Mouse (Mus musculus): ENCODE measurements around the gene Litaf.
"Not testable (repeated sequence)": the region's sequence is repeated elsewhere in the genome, so short reads cannot be mapped to it uniquely, and the experiment has no call there.

Litaf gene

DNA sequence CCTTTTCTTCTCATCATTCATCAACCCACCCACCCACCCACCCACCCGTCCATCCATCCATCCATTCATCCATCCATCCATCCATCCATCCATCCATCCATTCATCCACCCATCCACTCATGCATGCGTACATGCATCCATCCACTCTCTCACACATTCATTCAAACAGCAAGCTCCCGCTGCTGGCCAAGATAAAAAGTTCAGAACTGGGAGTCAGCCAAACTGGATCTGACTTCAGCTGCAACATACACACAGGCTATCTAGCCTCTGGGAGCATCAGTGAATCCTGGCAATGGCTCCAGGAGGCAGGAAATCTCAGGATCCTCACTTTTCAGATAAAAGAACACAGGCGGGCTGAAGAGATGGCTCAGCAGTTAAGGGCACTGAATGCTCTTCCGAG is 42.3 kb downstream of the Litaf start:
- DNase-seq (ENCODE audit: low read depth, low spot score): no peak

DNA sequence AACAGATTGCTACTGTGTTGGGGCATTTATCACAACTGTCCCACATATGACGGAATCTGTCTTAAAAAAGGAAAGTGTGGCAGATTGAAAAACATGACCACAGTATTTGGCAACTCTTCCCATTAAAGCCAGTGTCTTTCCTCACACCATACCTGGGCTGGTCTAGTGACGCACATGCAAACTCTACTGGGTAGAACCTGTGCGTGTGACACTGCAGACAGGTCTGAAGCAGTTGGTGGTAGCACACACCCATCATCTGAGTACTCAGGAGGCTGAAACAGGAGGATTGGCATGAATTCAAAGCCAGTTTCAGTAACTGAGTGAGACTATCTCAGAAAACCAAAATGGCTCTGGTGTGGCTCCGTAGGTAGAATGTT is 43.9 kb downstream of the Litaf start:
- no peak for DNase-seq (ENCODE audit: low read depth, low spot score)

DNA sequence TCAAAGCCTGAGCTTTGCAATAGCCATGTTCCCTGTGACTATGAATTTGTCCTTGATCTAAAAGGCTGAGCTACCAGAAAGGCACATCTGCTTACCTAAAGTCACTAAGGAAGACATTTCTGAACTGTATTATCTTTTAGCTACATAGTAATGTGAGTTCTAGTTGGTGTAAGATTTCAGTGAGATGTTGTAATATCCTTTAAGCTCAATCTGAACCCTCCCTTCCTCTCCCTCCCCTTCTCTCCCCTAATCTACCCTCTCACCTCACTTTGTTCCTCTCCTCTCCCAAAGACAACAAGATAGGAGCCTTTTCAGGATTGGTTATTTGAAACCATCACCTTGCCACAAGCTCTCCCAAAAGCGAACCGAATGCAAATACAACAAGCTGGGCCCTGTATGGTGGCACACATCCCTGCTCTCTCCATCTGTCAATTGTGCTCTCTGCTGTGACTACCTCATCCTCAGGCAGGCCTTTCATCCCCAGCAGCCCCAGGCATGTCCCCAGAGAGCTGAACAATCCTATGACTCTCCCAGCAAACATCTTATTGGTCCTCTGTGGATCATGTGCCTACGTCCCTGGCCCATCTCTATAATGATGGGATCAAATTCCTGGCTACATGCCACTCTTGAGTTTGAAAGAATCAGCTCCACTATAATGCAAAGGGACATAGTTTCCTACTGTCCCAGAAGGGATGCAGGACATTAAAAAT is 44.4 kb downstream of the Litaf start:
- no peak for DNase-seq (ENCODE audit: low read depth, low spot score)

DNA sequence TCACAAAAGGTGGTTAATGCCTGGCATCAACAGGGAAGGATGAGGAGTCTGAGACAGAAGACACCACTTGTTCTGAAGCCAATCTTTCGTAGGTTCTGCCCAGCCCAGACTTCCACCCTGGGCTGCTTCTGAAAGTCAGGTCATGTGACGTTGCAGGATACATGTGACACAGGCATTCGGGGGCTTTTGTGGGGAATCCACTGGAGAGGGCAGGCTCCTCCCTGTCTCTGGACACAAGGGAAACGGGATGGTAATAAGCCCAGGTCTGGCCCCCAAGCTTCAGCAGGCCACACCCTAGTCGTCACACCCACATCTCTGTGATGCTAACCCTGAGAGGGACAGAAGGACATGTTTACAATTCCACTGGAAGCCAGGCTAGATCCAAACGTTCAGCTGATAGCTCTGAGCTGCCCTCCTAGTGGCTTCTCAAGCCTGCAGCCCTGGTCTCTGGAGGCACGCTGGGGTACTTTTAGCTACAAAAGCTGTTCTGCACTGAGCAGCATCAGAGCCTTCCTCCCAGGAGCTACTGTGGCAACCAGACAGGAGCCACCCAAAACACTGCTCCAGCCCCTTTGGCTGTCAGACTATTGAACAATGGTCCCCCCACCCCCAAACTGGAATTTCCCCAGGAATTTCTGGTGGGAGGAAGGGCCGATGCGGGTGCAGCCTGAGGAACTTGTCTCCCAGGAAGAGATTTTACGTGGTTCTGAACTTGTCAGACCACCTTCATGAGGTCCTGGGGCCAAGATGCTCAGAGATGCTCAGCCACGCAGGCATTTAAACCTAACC is 48.0 kb downstream of the Litaf start:
- DNase-seq (ENCODE audit: low read depth, low spot score): no peak

DNA sequence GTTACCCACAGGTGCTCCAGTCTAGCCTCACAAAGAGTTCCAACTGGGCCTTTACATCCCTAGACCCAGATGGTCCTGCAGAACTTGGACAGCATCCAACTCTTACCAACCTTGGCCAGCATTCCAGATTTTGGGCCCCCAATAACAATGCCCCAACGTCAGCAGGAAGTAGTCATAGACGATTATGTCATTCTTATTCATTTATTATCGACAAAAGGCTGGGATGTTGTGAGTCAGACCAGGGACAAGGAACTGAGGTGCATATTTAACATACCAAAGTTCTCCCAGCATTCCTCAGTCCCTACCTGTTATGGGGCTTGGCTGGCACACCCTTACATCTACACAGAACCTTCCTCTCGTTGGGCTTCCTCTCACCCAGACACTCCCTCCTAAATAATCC is 49.6 kb downstream of the Litaf start:
- no peak for DNase-seq (ENCODE audit: low read depth, low spot score)

DNA sequence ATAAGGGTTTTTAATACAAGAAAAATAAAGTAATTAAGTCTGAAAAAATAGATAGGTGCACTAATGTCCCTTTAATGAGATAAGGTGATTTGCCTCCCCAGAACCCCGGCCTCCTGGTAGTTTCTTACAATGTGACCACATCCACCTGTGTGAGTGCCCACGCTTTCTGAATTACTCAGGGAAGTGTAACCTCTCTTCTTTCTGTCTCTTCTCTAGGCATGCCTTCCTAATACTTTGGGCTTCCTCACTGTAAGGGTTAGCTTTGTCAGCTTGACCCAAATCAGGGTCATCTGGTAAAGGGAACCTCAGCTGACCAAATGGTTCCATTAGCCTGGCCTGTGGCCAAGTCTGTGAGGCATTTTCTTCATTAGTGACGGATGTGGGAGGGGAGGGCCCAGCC is 51.5 kb downstream of the Litaf start:
- DNase-seq (ENCODE audit: low read depth, low spot score): no peak

DNA sequence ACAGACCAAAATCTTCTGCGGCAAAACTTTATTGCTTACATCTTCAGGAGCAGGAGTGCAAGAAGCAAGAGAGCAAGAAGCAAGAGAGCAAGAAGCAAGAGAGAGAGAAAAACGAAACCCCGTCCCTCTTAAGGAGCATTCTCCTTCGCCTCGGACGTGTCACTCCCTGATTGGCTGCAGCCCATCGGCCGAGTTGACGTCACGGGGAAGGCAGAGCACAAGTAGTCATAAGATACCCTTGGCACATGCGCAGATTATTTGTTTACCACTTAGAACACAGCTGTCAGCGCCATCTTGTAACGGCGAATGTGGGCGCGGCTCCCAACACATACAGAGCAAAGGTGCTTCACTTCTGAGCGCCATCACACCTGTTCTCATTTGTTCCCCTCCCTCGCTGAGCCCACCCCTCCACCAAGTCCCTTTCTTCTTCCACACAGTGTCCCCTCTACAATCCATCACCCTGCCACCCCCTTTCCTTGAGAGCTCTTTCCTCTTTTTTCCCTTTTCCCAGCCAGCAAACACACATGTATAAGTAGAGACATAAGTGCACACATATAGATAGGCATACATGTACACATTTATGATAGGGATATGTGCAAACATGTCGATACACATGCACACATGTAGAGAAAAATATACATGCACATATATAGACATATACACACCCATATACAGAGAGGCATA is 52.4 kb downstream of the Litaf start:
- not testable (repeated sequence) for DNase-seq (ENCODE audit: low read depth, low spot score)

DNA sequence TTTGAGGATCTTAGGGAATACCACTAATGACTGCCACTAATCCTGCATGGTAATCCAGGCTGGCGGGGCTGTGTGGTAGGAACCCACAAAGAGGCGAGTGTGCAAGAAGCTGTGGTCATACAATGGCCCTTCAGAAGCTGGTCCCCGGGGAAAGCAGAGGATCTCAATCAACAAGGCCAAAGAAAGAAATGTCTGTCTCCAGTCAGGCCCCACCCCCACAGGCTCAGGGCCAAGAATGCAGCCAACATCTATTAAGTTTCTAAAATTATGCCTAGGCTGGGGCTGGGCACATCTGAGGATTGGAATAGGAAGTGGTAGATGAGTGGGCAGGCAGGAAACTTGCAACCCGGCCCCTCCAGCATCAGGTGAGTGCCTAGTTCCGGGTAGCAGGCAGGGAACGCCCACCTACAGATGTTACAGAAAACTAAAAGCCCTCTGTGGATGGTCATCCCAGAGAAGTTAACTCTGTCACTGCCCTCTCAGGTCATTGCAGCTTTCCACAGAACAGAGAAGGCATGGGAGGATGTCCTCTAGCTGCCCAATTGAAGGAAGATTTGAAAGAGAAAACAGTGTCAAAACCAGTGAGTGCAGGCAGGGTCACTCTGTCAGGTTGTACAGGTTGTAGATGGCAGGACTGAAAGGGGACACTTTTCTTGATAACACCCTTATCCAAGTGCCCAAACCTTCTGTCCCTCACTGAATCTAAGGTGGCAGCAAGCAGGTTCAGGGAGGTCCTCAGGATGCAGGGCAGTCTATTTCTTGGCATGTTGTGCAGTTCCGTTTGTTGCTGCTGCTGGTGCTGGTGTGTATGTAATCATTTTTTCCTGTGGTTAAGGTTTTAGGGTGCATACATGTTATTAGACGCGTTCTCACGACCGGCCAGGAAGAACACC is 53.1 kb downstream of the Litaf start:
- no peak for DNase-seq (ENCODE audit: low read depth, low spot score)

DNA sequence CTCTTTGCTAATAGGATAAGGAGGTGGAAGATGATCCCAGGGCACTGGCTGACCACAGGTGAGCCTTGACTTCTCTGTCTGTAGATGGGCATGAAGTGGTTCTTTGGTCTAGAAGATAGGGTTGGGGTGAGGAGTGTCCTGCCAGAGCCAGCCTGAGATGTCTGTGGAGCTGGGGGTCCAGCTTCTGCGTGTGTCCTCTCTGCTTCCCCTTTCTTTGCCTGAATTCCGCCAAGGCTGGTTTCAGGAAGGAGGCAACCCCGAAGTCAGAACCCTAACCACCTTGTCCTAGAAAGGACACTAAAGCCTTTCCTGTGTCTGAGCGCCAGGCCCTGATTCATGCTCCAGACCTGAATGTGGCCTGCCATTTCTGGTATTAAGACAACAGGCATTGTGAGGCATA is 54.0 kb downstream of the Litaf start:
- no peak for DNase-seq (ENCODE audit: low read depth, low spot score)

DNA sequence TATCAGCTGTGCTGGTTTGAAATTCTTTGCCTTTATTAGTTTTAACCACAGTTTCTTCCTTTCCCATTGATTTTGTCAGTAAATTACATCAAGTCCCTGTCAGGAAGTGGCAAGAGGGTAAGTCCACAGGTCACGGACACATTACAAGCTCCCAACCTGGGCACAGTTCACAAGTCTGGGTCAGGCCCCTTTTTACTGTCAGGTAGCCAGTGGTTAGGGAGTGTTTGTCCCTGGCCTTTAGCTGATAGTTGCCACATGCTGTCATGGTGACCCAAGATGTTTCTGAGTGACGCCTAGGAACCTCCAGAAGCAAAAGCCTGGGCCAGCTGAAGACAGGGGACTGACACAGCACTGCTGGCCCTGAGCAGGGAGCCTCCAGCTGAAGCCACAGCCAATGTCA is 54.8 kb downstream of the Litaf start:
- no peak for DNase-seq (ENCODE audit: low read depth, low spot score)

DNA sequence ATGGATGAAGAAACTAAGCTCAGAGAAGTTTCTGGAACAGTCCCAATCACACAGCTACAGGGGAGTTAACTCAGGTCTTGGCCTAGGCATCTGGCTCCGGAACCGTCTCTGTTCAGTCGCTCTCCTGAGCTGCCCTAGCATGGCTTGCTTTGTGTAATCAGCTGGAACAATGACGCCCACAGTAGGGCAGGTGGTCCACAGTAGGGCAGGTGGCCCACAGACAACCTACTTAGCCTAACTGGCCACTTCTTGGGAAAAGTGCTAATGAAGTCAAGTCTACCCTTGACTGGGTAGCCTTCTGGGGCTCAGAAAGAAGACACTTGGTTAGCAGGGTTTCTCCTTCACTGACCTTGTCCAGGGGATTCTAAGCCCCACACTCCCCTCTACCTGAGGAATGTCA is 55.7 kb downstream of the Litaf start:
- DNase-seq (ENCODE audit: low read depth, low spot score): no peak

DNA sequence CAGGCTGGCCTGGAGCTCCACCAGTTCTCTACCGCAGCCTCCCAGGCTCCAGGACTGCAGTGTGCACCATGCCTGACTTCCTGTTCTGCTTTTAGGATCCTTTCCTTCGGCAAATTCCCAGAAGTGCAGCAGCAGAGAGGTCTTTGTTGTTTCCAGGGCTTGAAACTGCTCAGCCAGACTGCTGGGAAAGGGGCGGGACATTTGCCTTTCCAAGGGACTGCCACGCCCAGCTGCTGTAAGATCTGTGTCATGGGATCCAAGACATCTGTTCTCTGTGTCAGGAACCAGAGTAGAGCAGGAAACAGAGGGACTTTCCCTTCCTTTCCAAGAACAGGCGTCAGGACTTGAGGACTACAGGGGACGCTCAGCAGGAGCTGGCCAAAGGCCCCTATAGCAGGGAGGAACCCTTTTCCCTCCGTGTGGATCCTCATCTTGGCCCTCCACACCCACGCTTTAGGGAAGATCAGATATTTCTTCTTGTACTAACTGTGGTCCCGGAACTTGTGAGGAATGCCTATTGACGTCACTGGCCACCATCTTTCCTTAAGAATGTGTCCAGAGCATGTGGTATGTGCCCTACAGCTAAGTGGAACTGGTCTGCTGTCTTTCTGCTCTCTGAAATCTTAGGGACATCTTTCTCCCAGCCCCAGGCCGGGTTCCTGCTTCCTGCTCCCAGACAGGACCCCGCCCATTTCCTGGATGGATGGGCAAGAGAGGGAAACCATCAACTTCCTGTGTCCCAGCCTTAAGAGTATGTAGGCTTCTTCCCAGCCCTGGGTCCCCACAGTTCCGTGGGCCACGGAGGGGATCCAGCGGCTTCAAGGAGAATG is 57.6 kb downstream of the Litaf start:
- no peak for DNase-seq (ENCODE audit: low read depth, low spot score)

DNA sequence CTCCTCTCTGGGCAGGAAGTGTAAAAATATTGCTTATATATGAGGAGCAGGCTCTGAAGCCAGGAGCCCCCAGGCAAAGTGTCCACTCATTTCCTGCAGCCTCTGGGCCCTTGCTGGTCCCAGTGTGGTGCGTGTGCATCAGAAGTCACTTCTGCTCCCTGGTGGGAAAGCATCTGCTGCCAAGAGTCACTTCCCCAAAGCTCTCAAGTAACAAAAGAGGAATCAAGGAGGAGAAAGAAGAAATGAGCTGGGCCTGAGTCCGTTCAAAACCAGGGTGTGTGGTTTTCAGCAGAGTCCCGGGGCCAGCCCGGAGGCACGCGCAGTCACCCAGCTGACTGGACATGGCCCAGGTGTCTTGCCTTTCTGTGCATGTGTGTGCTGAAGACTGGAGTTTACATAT is 59.9 kb downstream of the Litaf start:
- no peak for DNase-seq (ENCODE audit: low read depth, low spot score)

DNA sequence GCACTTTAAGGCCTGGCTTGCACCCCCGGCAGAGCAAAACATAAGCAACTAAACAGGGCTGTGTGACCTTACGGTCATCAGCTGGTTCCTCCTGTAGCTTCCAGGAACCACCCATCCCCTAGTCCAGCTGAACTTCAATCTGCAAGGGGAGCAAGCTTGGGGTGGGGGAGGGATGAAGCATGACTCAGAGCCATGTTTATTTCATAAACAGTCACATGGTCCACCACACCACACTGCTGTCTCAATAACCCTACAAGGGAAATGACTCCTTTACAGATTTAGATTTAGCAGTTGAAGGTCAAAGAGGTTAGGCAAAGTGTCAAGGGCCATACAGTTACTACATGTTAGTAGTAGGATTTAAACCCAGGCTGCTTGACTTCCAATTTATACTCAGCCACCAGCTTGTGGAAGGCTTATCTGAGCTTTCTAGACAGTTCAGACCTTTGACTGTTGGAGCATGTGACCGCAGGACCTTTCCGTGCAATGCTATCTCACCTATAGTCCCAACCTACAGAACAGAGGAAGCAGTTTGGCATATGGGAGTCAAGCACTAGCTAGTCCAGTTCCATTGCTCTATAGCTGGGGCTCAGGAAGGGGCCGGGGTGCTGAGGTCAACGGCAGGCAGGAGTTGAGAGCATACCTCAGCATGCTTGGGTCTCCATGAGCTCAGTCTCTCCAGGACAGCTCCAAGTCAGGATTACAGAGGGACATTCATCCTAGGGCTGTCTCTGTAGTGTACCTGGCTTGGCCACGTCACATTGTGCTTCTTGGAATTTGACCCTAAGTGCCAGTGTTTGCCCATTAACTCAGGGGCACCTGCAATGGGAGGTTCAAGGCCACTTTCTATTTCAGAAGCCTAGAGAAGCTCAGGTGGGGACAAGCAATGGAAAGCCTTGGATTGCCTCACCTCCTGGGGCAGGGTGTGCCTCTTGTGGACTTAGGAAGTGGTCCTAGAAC is 64.0 kb downstream of the Litaf start:
- DNase-seq (ENCODE audit: low read depth, low spot score): no peak

DNA sequence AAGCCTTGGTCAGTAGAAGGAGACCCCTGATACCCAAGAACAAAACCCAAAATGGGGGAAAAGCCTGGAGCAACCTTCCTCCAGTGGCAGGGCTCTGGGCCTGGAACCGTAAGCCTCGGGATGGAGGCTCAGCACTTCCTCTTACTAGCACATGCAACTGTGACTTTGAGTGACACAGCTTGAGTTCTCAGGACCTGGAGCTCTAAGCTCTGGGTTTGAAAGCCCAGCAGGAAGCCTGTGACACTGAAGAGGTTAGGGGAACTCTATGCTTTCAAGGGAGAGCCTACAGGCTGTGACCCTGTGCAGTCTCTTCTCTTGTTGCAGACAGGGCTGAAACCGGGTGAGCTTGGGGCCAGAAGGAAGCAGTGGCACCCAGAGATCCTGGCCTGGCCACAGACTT is 66.1 kb downstream of the Litaf start:
- no peak for DNase-seq (ENCODE audit: low read depth, low spot score)

DNA sequence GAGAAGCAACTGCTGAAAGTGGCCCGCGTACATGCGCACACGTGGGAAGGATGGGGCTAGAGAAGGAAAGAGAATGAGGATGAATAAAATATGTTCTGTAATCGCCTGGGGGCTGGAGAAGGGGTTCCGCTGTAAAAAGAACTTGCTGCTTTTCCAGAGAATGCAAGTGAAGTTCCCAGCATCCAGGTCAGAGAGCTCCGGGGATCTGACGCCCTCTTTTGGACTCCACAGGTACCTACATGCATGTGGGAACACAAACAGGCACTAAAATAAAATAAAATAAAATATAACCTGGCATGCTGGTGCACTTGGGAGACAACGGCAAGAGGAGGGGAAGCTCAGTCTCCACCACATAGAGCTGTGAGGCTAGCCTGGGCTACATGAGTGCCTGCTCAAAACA is 67.7 kb downstream of the Litaf start:
- no peak for DNase-seq (ENCODE audit: low read depth, low spot score)

DNA sequence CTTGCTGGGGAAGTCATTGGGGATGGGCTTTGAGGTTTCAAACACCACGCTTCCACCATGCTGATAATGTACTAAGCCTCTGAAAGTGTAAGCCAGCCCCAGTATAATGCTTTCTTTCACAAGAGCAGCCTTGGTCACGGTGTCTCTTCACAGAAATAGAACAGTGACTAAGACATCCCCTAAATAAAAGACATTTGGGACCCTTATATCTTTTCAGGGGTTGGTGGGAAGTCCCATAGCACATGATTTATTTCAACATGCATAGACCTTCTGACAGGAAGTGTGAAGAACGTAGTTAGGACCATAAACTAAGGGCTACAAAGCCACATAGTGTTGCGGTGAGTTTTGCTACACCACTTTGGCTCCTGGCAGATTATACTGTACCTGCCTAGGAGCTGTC is 69.4 kb downstream of the Litaf start:
- DNase-seq (ENCODE audit: low read depth, low spot score): no peak

DNA sequence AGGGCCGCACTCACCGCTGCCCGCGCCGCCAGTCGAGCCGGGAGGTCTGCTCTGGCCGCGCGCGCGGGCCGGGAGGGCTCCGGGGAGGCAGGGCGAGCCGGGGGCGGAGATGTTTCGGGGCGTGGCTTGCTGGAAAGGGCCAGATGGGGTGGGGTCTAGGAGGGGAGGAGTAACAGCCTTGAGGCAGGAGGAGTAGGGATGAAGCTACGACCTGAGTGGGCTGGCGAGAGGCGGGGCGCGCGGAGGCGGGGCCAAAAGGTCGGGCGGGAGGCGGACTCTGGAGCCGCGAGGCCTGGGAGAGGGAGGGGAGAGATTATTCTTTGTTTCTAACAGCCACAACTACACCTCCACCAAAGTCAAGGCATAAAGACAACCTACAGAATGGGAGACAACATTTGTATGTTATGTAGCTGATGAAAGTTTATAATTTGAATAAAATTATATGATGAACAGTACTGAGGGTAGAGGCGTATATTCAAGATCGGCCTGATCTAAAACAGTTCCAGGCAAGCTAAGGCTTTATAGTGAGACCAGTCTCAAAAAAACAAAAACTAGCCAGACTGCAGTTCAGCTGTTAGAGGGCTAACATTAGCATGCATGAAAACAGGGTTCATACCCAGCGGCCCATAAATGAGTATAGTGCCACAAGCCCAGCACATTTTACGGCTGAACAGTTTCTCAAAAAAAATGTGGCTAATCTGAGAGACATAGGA is 72.8 kb downstream of the Litaf start:
- DNase-seq (ENCODE audit: low read depth, low spot score): peak; percentile 87
